Mouse (Mus musculus) ES-E14 (cell line): ENCODE data around the gene Ccdc183. TPM values are rescaled to one million over a fixed set of nuclear protein-coding genes. Genes with fewer than 3 reads are reported as not detected.

Experiments
- DNase-seq: peaks from one replicate; pipeline ENCODE4 v3.0.0-alpha.2; 2013; ENCODE audit warnings: low read depth, low spot score
- H3K27ac ChIP-seq: 2 replicates; pipeline ENCODE4 v1.5.1; 2012; ENCODE audit warnings: low read depth, mild to moderate bottlenecking, low read length, moderate library complexity, mixed read lengths; ENCODE audit not compliant: poor library complexity, insufficient read depth, severe bottlenecking
- H3K36me3 ChIP-seq: 2 replicates; pipeline ENCODE4 v1.6.1; 2012; ENCODE audit warnings: mild to moderate bottlenecking, low read length, moderate library complexity, mixed read lengths; ENCODE audit not compliant: control insufficient read depth, poor library complexity, insufficient read depth, severe bottlenecking
- H3K4me1 ChIP-seq, 2 experiments: fragments of 150-350 bp in 1 of 2; sonication (generic) in 1 of 2; 2 replicates each; pipeline ENCODE4 v1.6.1; 2012; ENCODE audit warnings: low read length in 2 of 2, mild to moderate bottlenecking in 1 of 2, mixed read lengths in 1 of 2; ENCODE audit not compliant: control insufficient read depth in 2 of 2, insufficient read depth in 2 of 2, poor library complexity in 1 of 2
- H3K4me3 ChIP-seq, 2 experiments: fragments of 150-350 bp in 1 of 2; sonication (generic) in 1 of 2; 2 replicates each; pipeline ENCODE4 v1.5.1; 2012; ENCODE audit warnings: low read length in 2 of 2, low read depth in 1 of 2, mild to moderate bottlenecking in 1 of 2, mixed read lengths in 1 of 2; ENCODE audit not compliant: insufficient read depth in 1 of 2, poor library complexity in 1 of 2, severe bottlenecking in 1 of 2
- H3K9ac ChIP-seq: 2 replicates; pipeline ENCODE4 v1.6.1; 2012; ENCODE audit warnings: low read depth, mild to moderate bottlenecking, low read length, mixed read lengths; ENCODE audit not compliant: poor library complexity, insufficient read depth, severe bottlenecking
- H3K9me3 ChIP-seq: fragments of 150-350 bp; sonication (generic); 2 replicates; pipeline ENCODE4 v1.6.1; 2012; ENCODE audit warnings: low read depth, mild to moderate bottlenecking, low read length; ENCODE audit not compliant: control insufficient read depth, insufficient read depth
- CHD2 ChIP-seq: IDR thresholded peaks from 2 replicates; pipeline ENCODE4 v1.6.1; 2014; ENCODE audit warnings: mild to moderate bottlenecking, low read depth, low read length, inconsistent platforms
- HCFC1 ChIP-seq: IDR thresholded peaks from 2 replicates; pipeline ENCODE4 v1.6.1; 2012; ENCODE audit warnings: low read length, inconsistent platforms, borderline replicate concordance; ENCODE audit not compliant: insufficient read depth
- MAFK ChIP-seq: IDR thresholded peaks from 2 replicates; pipeline ENCODE4 v1.6.1; 2014; ENCODE audit warnings: mild to moderate bottlenecking, low read depth, low read length, inconsistent platforms; ENCODE audit not compliant: insufficient read depth
- ZC3H11A ChIP-seq: IDR thresholded peaks from 2 replicates; pipeline ENCODE4 v1.6.1; 2012; ENCODE audit warnings: low read depth, mild to moderate bottlenecking, inconsistent platforms, low read length, borderline replicate concordance
- ZNF384 ChIP-seq: IDR thresholded peaks from 2 replicates; pipeline ENCODE4 v1.6.1; 2012; ENCODE audit warnings: low read depth, low read length, inconsistent platforms
- in situ Hi-C, 2 experiments: fragments of 600-800 bp; cut with MboI; formaldehyde crosslinking; loops; one replicate each; pipeline ENCODE4 v1.15.1; 2025; ENCODE audit warnings: low sequenced_read_pairs in 2 of 2, inconsistent platforms in 1 of 2; ENCODE audit not compliant: unreplicated experiment in 2 of 2
- total RNA-seq: library from RNA; depleted of rRNA; stranded (reverse); fragments of 300-350 nt; gene quantifications from 2 replicates; pipeline ENCODE4 v1.2.3, GENCODE M21; 2012

The Ccdc183 gene
- total RNA-seq, 1 experiment: 0.04 TPM

- no peaks in the 10 kb centered on the region for H3K36me3 ChIP-seq
- H3K9ac ChIP-seq: peak overlapping the region; percentile 13
- H3K9me3 ChIP-seq: no peaks in the 10 kb centered on the region
- TF ChIP-seq HCFC1 (no peak), ZC3H11A (no peak), CHD2 (no peak)
- in situ Hi-C loops: no loop called here
- no peak overlapping the region for H3K27ac ChIP-seq
- peak overlapping the region; percentile 22 to 34; a peak in 3 of 4 replicates for H3K4me3 ChIP-seq
- peaks cover 0 to 34% of the 10 kb centered on the region in 2 experiments; a peak in 2 of 4 replicates for H3K4me1 ChIP-seq
- no peak for DNase-seq
Observed at GRCm38 (mm10) chr2:25576965-25577891, 40.2 kb downstream of the Ccdc183 start.

DNA sequence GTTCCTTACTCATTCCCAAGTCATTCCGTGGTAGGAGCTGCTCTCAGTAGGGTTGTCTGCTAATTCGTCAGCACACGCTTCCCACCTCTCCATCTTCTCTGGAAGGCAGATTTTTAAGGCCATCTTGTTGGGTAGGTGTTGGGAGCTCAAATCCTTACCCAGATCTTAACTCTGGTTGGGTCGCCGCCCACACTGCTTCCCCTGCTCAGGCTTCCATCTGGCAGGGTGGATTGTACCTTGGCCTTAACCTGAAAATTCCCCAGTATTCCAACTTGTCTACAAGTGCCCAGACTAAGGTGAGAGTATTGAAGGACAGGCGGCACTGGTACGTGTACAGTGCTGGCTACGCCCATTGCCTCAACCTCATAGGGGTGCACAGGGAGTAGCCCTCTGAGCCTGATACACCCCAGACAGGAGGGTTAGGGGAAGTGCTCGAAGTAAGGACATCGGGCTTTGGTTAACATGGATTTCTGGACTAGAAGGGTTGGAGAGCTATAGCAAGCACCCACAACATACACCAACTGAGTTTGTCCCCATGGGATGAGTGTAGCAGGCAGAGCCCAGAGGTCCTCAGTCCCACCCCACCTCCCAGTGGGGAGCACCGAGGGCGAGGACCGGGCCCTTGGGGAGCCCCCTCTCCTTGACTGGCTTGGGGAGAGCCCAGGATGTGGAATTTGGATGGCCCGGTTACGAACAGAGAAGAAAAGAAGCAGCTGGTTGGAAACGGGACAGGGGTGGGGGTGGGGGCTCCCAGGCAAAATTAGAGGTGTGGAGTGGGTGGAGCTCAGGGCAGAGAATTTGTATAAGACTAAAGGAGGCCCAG, 41.2 kb downstream of the Ccdc183 start:
- H3K4me1 ChIP-seq: peaks cover 0 to 30% of the 10 kb centered on the region in 2 experiments; a peak in 2 of 4 replicates
- H3K36me3 ChIP-seq: no peaks in the 10 kb centered on the region; the same call in 1 of the 2 replicates
- no peak overlapping the region for H3K27ac ChIP-seq
- DNase-seq: no peak
- in situ Hi-C loops: no loop called here
- H3K9ac ChIP-seq: no peak overlapping the region
- no peaks in the 10 kb centered on the region for H3K9me3 ChIP-seq
- no peak for TF ChIP-seq MAFK
- TF ChIP-seq ZC3H11A: no peak
- no peak for TF ChIP-seq ZNF384
- H3K4me3 ChIP-seq: 0 out of 4 replicates have a peak overlapping the region, but pooled peaks of 1 of the 2 experiments have one; percentile 8

GRCm38 (mm10) chr2:25575432-25576027, 41.9 kb downstream of the Ccdc183 start:
- peak overlapping the region; percentile 49 to 54; a peak in 3 of 4 replicates for H3K4me3 ChIP-seq
- no peak overlapping the region for H3K27ac ChIP-seq
- in situ Hi-C loops: no loop called here
- H3K36me3 ChIP-seq: peaks cover 3% of the 10 kb centered on the region; the same call in 1 of the 2 replicates
- TF ChIP-seq ZNF384 (no peak), ZC3H11A (no peak), MAFK (no peak), CHD2 (no peak), HCFC1 (no peak)
- no peaks in the 10 kb centered on the region for H3K9me3 ChIP-seq
- peaks cover 0 to 29% of the 10 kb centered on the region in 2 experiments; a peak in 2 of 4 replicates for H3K4me1 ChIP-seq
- no peak for DNase-seq
- H3K9ac ChIP-seq: peak overlapping the region; percentile 28; the same call in 1 of the 2 replicates
